ENCODE assay signal across 19 mouse cellular contexts in genomic region chr17:44642126-44642525, GRCm38 (mm10).
A peak's percentile ranks its signal among the peaks of the same experiment; 100 is the strongest.
DNase-seq lines count a peak whose midpoint lies in the region; TF ChIP-seq lines count a peak whose summit lies in the region.
"Had no signal": no experiment of that assay in that cellular context is flagged by ENCODE, and none has a peak within 500 bp of the region (broad histone marks: within the 10 kb centered on the region; RNA-seq: fewer than 3 reads in every experiment).

No protein-coding gene starts in this region.

- TF ChIP-seq CTCF in small intestine, adult 2 months (IDR thresholded peaks at IDR 0.05; ENCODE audit: extremely low read depth, insufficient read length, insufficient replicate concordance, low read depth, low read length), result no peak

- TF ChIP-seq POLR2A in small intestine, adult 2 months (IDR thresholded peaks at IDR 0.05; ENCODE audit: low read depth, low read length), result no peak

- DNase-seq in adrenal gland, postnatal 10 days, result peak; percentile 26
- DNase-seq in adrenal gland, adult 18-20 months (ENCODE audit: low spot score in 2 of 2), result no peak
- DNase-seq in adrenal gland, postnatal 14 days, result peak; percentile 20
- DNase-seq in adrenal gland, adult 8-10 months, result no peak
- DNase-seq in thymus, postnatal 25 days, result no peak
- DNase-seq: adrenal gland, adult 2 months; adrenal gland, postnatal 25 days; B cell, adult 2 months; cerebellum, adult 11 months; cerebellum, adult 11-12 months; cerebellum, adult 18-20 months; cerebellum, adult 2 months; cerebellum, adult 8-10 months; cerebellum, adult 9-10 months; cerebellum, adult 9-11 months had no signal

- no peaks in the 10 kb centered on the region for H3K27me3 ChIP-seq in small intestine, adult 2 months (ENCODE audit: control insufficient read depth, insufficient read depth, low read length)
- H3K27me3 ChIP-seq: CH12.LX, Patski had no signal

- peaks cover 3% of the 10 kb centered on the region; the same call in 1 of the 2 replicates for H3K4me1 ChIP-seq in small intestine, adult 2 months (ENCODE audit: control insufficient read depth, insufficient read depth, insufficient read length, low read length)

- H3K27ac ChIP-seq in small intestine, adult 2 months (ENCODE audit: insufficient read depth, low read depth, low read length), result 0 out of 2 replicates have a peak overlapping the region, but pooled peaks have one; percentile 34

- 81% methylated on average over 4 of the region's 4 CpGs for WGBS in small intestine, adult 2 months

- H3K4me3 ChIP-seq in small intestine, adult 2 months (ENCODE audit: low read depth, low read length), result no peak overlapping the region

- H3K36me3 ChIP-seq in small intestine, adult 2 months (ENCODE audit: control insufficient read depth, insufficient read depth, low read length), result no peaks in the 10 kb centered on the region
- H3K36me3 ChIP-seq: G1E had no signal

Comparison
In these comparisons a context has a peak if more than half of its experiments do, and no peak if none do; other contexts are left out.
1. DNase-seq: peak in adrenal gland, postnatal 10 days (single experiment) and adrenal gland, postnatal 14 days (single experiment); none in adrenal gland, adult 18-20 months (0 of 2), adrenal gland, adult 8-10 months (single experiment) and thymus, postnatal 25 days (single experiment).